Mouse (Mus musculus): ENCODE results near the gene Capg. TPM values are rescaled to one million over a fixed set of nuclear protein-coding genes. Genes with fewer than 3 reads are reported as not detected.

The Capg gene
- total RNA-seq, 2 experiments from 2014 or later: 2.1 to 3.4 TPM

GRCm38 (mm10) chr6:72604066-72604465 lies 59.9 kb downstream of the Capg start:
- no peak for DNase-seq (ENCODE audit: low spot score in 2 of 2)

GRCm38 (mm10) chr6:72607060-72607459 lies 62.9 kb downstream of the Capg start:
- DNase-seq (ENCODE audit: low spot score in 2 of 2): no peak

- no peak for DNase-seq (ENCODE audit: low spot score in 2 of 2)
Observed at GRCm38 (mm10) chr6:72607676-72608075, 63.5 kb downstream of the Capg start.

GRCm38 (mm10) chr6:72608662-72609184 lies 64.5 kb downstream of the Capg start:
- no peak for DNase-seq (ENCODE audit: low spot score in 2 of 2)

- no peak for DNase-seq (ENCODE audit: low spot score in 2 of 2)
Observed at GRCm38 (mm10) chr6:72610261-72610660, 66.1 kb downstream of the Capg start.

Other genes with a start within 250 kb of the Capg start
- gene Sftpb, start 239.8 kb upstream of the Capg start, total RNA-seq (2021): not detected
- gene Usp39, start 199.2 kb upstream of the Capg start, total RNA-seq (2021): 10 to 100 TPM; 33.0 to 34.1 TPM
- 10 to 100 TPM; 13.3 to 15.9 TPM for gene 0610030E20Rik, start 197.1 kb upstream of the Capg start, total RNA-seq (2021)
- gene Tmem150a, start 188.9 kb upstream of the Capg start, total RNA-seq (2021): 10 to 100 TPM; 18.8 to 20.9 TPM
- 10 to 100 TPM; 69.4 to 71.1 TPM for gene Rnf181, start 177.4 kb upstream of the Capg start, total RNA-seq (2021)
- gene Vamp5, start 163.9 kb upstream of the Capg start, total RNA-seq (2021): 1 to 10 TPM; 4.2 to 4.6 TPM
- gene Vamp8, start 153.7 kb upstream of the Capg start, total RNA-seq (2021): 10 to 100 TPM; 11.1 to 13.8 TPM
- gene Ggcx, start 130.1 kb upstream of the Capg start, total RNA-seq (2021): 10 to 100 TPM; 20.3 to 20.5 TPM
- gene Mat2a, start 104.8 kb upstream of the Capg start, total RNA-seq (2021): 100 to 1,000 TPM; 173 to 191 TPM
- gene Sh2d6, start 22.7 kb upstream of the Capg start, total RNA-seq (2021): under 1 TPM; 0.67 to 0.78 TPM
- gene Elmod3, start 54.0 kb downstream of the Capg start, total RNA-seq (2021): 10 to 100 TPM; 19.1 to 19.7 TPM
- gene Retsat, start 54.1 kb downstream of the Capg start, total RNA-seq (2021): 10 to 100 TPM; 34.3 to 35.6 TPM
- 10 to 100 TPM; 49.7 to 51.1 TPM for gene Tgoln1, start 72.6 kb downstream of the Capg start, total RNA-seq (2021)
- gene Tcf7l1, start 244.9 kb downstream of the Capg start, total RNA-seq (2021): 1 to 10 TPM; 6.0 TPM

All from layer of hippocampus, postnatal 10 days (tissue).